Mouse (Mus musculus) heart, postnatal 25 days (tissue): Measurements from ENCODE around the gene Htr5b. TPM values are rescaled to one million over a fixed set of nuclear protein-coding genes. Genes with fewer than 3 reads are reported as not detected.
A peak's percentile ranks its signal among the peaks of the same experiment; 100 is the strongest.

Source experiments
- DNase-seq: peaks from one replicate; pipeline ENCODE4 v3.0.0; 2022; ENCODE audit warnings: low spot score
- intact Hi-C: fragments of 180-260 bp; cut with DNase I; formaldehyde crosslinking; loops from one replicate; pipeline ENCODE4 v1.15.1; 2025
- total RNA-seq, 2 experiments: library from RNA; stranded (reverse); gene quantifications; 2 replicates each; pipeline ENCODE4 v1.2.3; 2021

Htr5b gene
- not detected for total RNA-seq

GRCm38 (mm10) chr1:121528399-121528720 lies at the start of gene Htr5b:
Gene Htr5b (minus strand): TSS chr1:121528465.
- intact Hi-C loops = no loop called here
- DNase-seq = no peak

- intact Hi-C loops = no loop called here
- DNase-seq = no peak
These were observed 49.2 kb upstream of the Htr5b start for GRCm38 (mm10) chr1:121577491-121577890.

GRCm38 (mm10) chr1:121570522-121570921 lies 42.3 kb upstream of the Htr5b start:
- intact Hi-C loops = no loop called here
- DNase-seq = no peak

GRCm38 (mm10) chr1:121567521-121568489 lies 39.5 kb upstream of the Htr5b start, which contains the start of gene Ddx18:
Gene Ddx18 (minus strand): TSS chr1:121567989.
- DNase-seq = peak; percentile 81
- intact Hi-C loops = loop anchor here (5.0 to 10.0 kb wide), 2 partner anchors 126 to 243 kb away; no protein-coding TSS in a partner anchor

GRCm38 (mm10) chr1:121557861-121558260 lies 29.6 kb upstream of the Htr5b start:
- intact Hi-C loops = no loop called here
- DNase-seq = no peak

- intact Hi-C loops = no loop called here
- no peak for DNase-seq
These were observed 23.2 kb upstream of the Htr5b start for GRCm38 (mm10) chr1:121551457-121551835.

- DNase-seq = no peak
- intact Hi-C loops = no loop called here
These were observed 22.7 kb upstream of the Htr5b start for GRCm38 (mm10) chr1:121550801-121551456.

GRCm38 (mm10) chr1:121549456-121549855 lies 21.2 kb upstream of the Htr5b start:
- DNase-seq = no peak
- intact Hi-C loops = no loop called here

- DNase-seq = no peak
- intact Hi-C loops = no loop called here
These were observed 20.4 kb upstream of the Htr5b start for GRCm38 (mm10) chr1:121548667-121549066.

- no peak for DNase-seq
- intact Hi-C loops = no loop called here
These were observed 18.6 kb upstream of the Htr5b start for GRCm38 (mm10) chr1:121546844-121547243.

GRCm38 (mm10) chr1:121540361-121540760 lies 12.1 kb upstream of the Htr5b start:
- intact Hi-C loops = no loop called here
- no peak for DNase-seq

- intact Hi-C loops = no loop called here
- no peak for DNase-seq
These were observed 3.2 kb upstream of the Htr5b start for GRCm38 (mm10) chr1:121531439-121531838.

GRCm38 (mm10) chr1:121529286-121529685 lies 1.0 kb upstream of the Htr5b start:
- intact Hi-C loops = no loop called here
- no peak for DNase-seq

- intact Hi-C loops = no loop called here
- no peak for DNase-seq
These were observed 466 bp downstream of the Htr5b start for GRCm38 (mm10) chr1:121527600-121528398.

GRCm38 (mm10) chr1:121527061-121527460 lies 1.2 kb downstream of the Htr5b start:
- intact Hi-C loops = no loop called here
- no peak for DNase-seq

GRCm38 (mm10) chr1:121518609-121519008 lies 9.7 kb downstream of the Htr5b start:
- no peak for DNase-seq
- intact Hi-C loops = no loop called here

GRCm38 (mm10) chr1:121511966-121512365 lies 16.3 kb downstream of the Htr5b start:
- intact Hi-C loops = no loop called here

GRCm38 (mm10) chr1:121511186-121511585 lies 17.1 kb downstream of the Htr5b start:
- no peak for DNase-seq
- intact Hi-C loops = no loop called here

More at GRCm38 (mm10) chr1:121511966-121512365, 16.3 kb downstream of the Htr5b start:
- no peak for DNase-seq

GRCm38 (mm10) chr1:121510420-121511140 lies 17.7 kb downstream of the Htr5b start:
- DNase-seq = no peak
- intact Hi-C loops = no loop called here

- intact Hi-C loops = no loop called here
These were observed 19.5 kb downstream of the Htr5b start for GRCm38 (mm10) chr1:121508729-121509128.

More at GRCm38 (mm10) chr1:121508729-121509128, 19.5 kb downstream of the Htr5b start:
- no peak for DNase-seq
